In genomic region chr3:97491904-97492303, GRCm38 (mm10) we compare ENCODE assay signal across 18 mouse cellular contexts.
"Had no signal": no experiment of that assay in that cellular context is flagged by ENCODE, and none has a peak within 500 bp of the region (broad histone marks: within the 10 kb centered on the region; RNA-seq: fewer than 3 reads in every experiment).

No protein-coding gene starts in this region.

- H3K9me3 ChIP-seq: limb, embryonic 15.5 days; neural tube, embryonic 12.5 days had no signal

- H3K27me3 ChIP-seq: limb, embryonic 15.5 days; megakaryocyte, embryonic 14.5 days; neural tube, embryonic 12.5 days had no signal

- H3K4me2 ChIP-seq: limb, embryonic 15.5 days; liver, embryonic 11.5 days; midbrain, embryonic 11.5 days; neural tube, embryonic 12.5 days had no signal

- ATAC-seq: intestine, postnatal 0 days; liver, postnatal 0 days had no signal

- H3K4me3 ChIP-seq: layer of hippocampus, adult 2 months; limb, embryonic 15.5 days; megakaryocyte, embryonic 14.5 days; neural tube, embryonic 12.5 days had no signal

- DNase-seq: kidney, adult 2 months; kidney, postnatal 25 days; layer of hippocampus, adult 9-11 months; liver, postnatal 0 days; midbrain, embryonic 14.5 days; thymus, adult 18-20 months; thymus, postnatal 14 days; thymus, postnatal 4 days had no signal

- H3K27ac ChIP-seq: kidney, postnatal 0 days; layer of hippocampus, adult 2 months; limb, embryonic 15.5 days; liver, embryonic 14.5 days; macrophage; neural tube, embryonic 12.5 days had no signal

- H3K36me3 ChIP-seq: limb, embryonic 15.5 days; neural tube, embryonic 12.5 days had no signal

- H3K4me1 ChIP-seq: megakaryocyte, embryonic 14.5 days; neural tube, embryonic 12.5 days had no signal

- H3K9ac ChIP-seq: limb, embryonic 15.5 days; liver, embryonic 14.5 days; liver, postnatal 0 days; neural tube, embryonic 12.5 days had no signal
